Mouse (Mus musculus): ENCODE results near the gene C530008M17Rik. TPM values are rescaled to one million over a fixed set of nuclear protein-coding genes. Genes with fewer than 3 reads are reported as not detected.

C530008M17Rik gene
- polyA plus RNA-seq, 1 experiment from 2014 or later, result 58.5 TPM

- 87% methylated on average over 6 of the region's 6 CpGs for WGBS
- H3K9ac ChIP-seq (ENCODE audit: low read depth, low read length), result no peak overlapping the region
These were observed 32.3 kb downstream of the C530008M17Rik start for GRCm38 (mm10) chr5:76688643-76689042.

GRCm38 (mm10) chr5:76690177-76690593 lies 33.9 kb downstream of the C530008M17Rik start:
- H3K4me2 ChIP-seq (replicated peaks; ENCODE audit: low read depth, low read length), result no peak overlapping the region
- no peak for ATAC-seq (ENCODE audit: low FRiP score)
- H3K27ac ChIP-seq (ENCODE audit: low read depth, low read length), result no peak overlapping the region
- no peaks in the 10 kb centered on the region for H3K36me3 ChIP-seq (ENCODE audit: control insufficient read depth, insufficient read depth, low read length)
- H3K4me3 ChIP-seq (ENCODE audit: low read depth, low read length), result no peak overlapping the region
- 73% methylated on average over 5 of the region's 5 CpGs for WGBS
- no peaks in the 10 kb centered on the region for H3K9me3 ChIP-seq (ENCODE audit: control insufficient read depth, low read length)
- H3K27me3 ChIP-seq (ENCODE audit: control insufficient read depth, insufficient read depth, low read length), result no peaks in the 10 kb centered on the region
- no peaks in the 10 kb centered on the region for H3K4me1 ChIP-seq (replicated peaks; ENCODE audit: control insufficient read depth, insufficient read depth, low read length)
- no peak overlapping the region for H3K9ac ChIP-seq (ENCODE audit: low read depth, low read length)
- DNase-seq (ENCODE audit: low spot score), result no peak

More at GRCm38 (mm10) chr5:76688643-76689042, 32.3 kb downstream of the C530008M17Rik start:
- Histone ChIP-seq H3K27ac (ENCODE audit: low read depth, low read length) (no peak overlapping the region), H3K4me3 (ENCODE audit: low read depth, low read length) (no peak overlapping the region), H3K4me2 (replicated peaks; ENCODE audit: low read depth, low read length) (no peak overlapping the region), H3K4me1 (replicated peaks; ENCODE audit: control insufficient read depth, insufficient read depth, low read length) (no peaks in the 10 kb centered on the region), H3K9me3 (ENCODE audit: control insufficient read depth, low read length) (no peaks in the 10 kb centered on the region), H3K27me3 (ENCODE audit: control insufficient read depth, insufficient read depth, low read length) (no peaks in the 10 kb centered on the region), H3K36me3 (ENCODE audit: control insufficient read depth, insufficient read depth, low read length) (no peaks in the 10 kb centered on the region)
- DNase-seq (ENCODE audit: low spot score), result no peak
- ATAC-seq (ENCODE audit: low FRiP score), result no peak

GRCm38 (mm10) chr5:76691251-76691650 lies 34.9 kb downstream of the C530008M17Rik start:
- DNase-seq (ENCODE audit: low spot score) (no peak), ATAC-seq (ENCODE audit: low FRiP score) (no peak)
- Histone ChIP-seq H3K4me1 (replicated peaks; ENCODE audit: control insufficient read depth, insufficient read depth, low read length) (no peaks in the 10 kb centered on the region), H3K4me3 (ENCODE audit: low read depth, low read length) (no peak overlapping the region), H3K36me3 (ENCODE audit: control insufficient read depth, insufficient read depth, low read length) (no peaks in the 10 kb centered on the region), H3K9ac (ENCODE audit: low read depth, low read length) (no peak overlapping the region), H3K4me2 (replicated peaks; ENCODE audit: low read depth, low read length) (no peak overlapping the region), H3K9me3 (ENCODE audit: control insufficient read depth, low read length) (no peaks in the 10 kb centered on the region), H3K27ac (ENCODE audit: low read depth, low read length) (no peak overlapping the region), H3K27me3 (ENCODE audit: control insufficient read depth, insufficient read depth, low read length) (no peaks in the 10 kb centered on the region)
- whole genome bisulfite sequencing, result 84% methylated on average over 5 of the region's 5 CpGs

- no peaks in the 10 kb centered on the region for H3K4me1 ChIP-seq (replicated peaks; ENCODE audit: control insufficient read depth, insufficient read depth, low read length)
- no peak overlapping the region for H3K9ac ChIP-seq (ENCODE audit: low read depth, low read length)
- no peak overlapping the region for H3K27ac ChIP-seq (ENCODE audit: low read depth, low read length)
- H3K4me3 ChIP-seq (ENCODE audit: low read depth, low read length), result no peak overlapping the region
- H3K9me3 ChIP-seq (ENCODE audit: control insufficient read depth, low read length), result no peaks in the 10 kb centered on the region
- H3K27me3 ChIP-seq (ENCODE audit: control insufficient read depth, insufficient read depth, low read length), result no peaks in the 10 kb centered on the region
- ATAC-seq (ENCODE audit: low FRiP score) (no peak), DNase-seq (ENCODE audit: low spot score) (no peak)
- H3K36me3 ChIP-seq (ENCODE audit: control insufficient read depth, insufficient read depth, low read length), result no peaks in the 10 kb centered on the region
- 82% methylated on average over 12 of the region's 12 CpGs for WGBS
- no peak overlapping the region for H3K4me2 ChIP-seq (replicated peaks; ENCODE audit: low read depth, low read length)
These were observed 35.6 kb downstream of the C530008M17Rik start for GRCm38 (mm10) chr5:76691706-76692424.

GRCm38 (mm10) chr5:76697536-76697935 lies 41.2 kb downstream of the C530008M17Rik start:
- Histone ChIP-seq H3K4me1 (replicated peaks; ENCODE audit: control insufficient read depth, insufficient read depth, low read length) (no peaks in the 10 kb centered on the region), H3K9ac (ENCODE audit: low read depth, low read length) (no peak overlapping the region), H3K36me3 (ENCODE audit: control insufficient read depth, insufficient read depth, low read length) (no peaks in the 10 kb centered on the region), H3K9me3 (ENCODE audit: control insufficient read depth, low read length) (no peaks in the 10 kb centered on the region), H3K27ac (ENCODE audit: low read depth, low read length) (no peak overlapping the region), H3K4me3 (ENCODE audit: low read depth, low read length) (no peak overlapping the region), H3K4me2 (replicated peaks; ENCODE audit: low read depth, low read length) (no peak overlapping the region), H3K27me3 (ENCODE audit: control insufficient read depth, insufficient read depth, low read length) (no peaks in the 10 kb centered on the region)
- ATAC-seq (ENCODE audit: low FRiP score), result no peak
- no peak for DNase-seq (ENCODE audit: low spot score)
- WGBS, result 65% methylated on average over 7 of the region's 7 CpGs

- no peak overlapping the region for H3K4me3 ChIP-seq (ENCODE audit: low read depth, low read length)
- H3K27ac ChIP-seq (ENCODE audit: low read depth, low read length), result no peak overlapping the region
- no peak overlapping the region for H3K9ac ChIP-seq (ENCODE audit: low read depth, low read length)
- no peaks in the 10 kb centered on the region for H3K36me3 ChIP-seq (ENCODE audit: control insufficient read depth, insufficient read depth, low read length)
- no peaks in the 10 kb centered on the region for H3K4me1 ChIP-seq (replicated peaks; ENCODE audit: control insufficient read depth, insufficient read depth, low read length)
- H3K9me3 ChIP-seq (ENCODE audit: control insufficient read depth, low read length), result no peaks in the 10 kb centered on the region
- peak; percentile 34 for DNase-seq (ENCODE audit: low spot score)
- WGBS, result 29% methylated on average over 2 of the region's 2 CpGs
- ATAC-seq (ENCODE audit: low FRiP score), result peak; percentile 50
- no peaks in the 10 kb centered on the region for H3K27me3 ChIP-seq (ENCODE audit: control insufficient read depth, insufficient read depth, low read length)
- no peak overlapping the region for H3K4me2 ChIP-seq (replicated peaks; ENCODE audit: low read depth, low read length)
These were observed 41.9 kb downstream of the C530008M17Rik start for GRCm38 (mm10) chr5:76698187-76698586.

- Histone ChIP-seq H3K27me3 (ENCODE audit: control insufficient read depth, insufficient read depth, low read length) (no peaks in the 10 kb centered on the region), H3K9ac (ENCODE audit: low read depth, low read length) (no peak overlapping the region), H3K4me3 (ENCODE audit: low read depth, low read length) (no peak overlapping the region), H3K9me3 (ENCODE audit: control insufficient read depth, low read length) (no peaks in the 10 kb centered on the region), H3K36me3 (ENCODE audit: control insufficient read depth, insufficient read depth, low read length) (no peaks in the 10 kb centered on the region), H3K4me2 (replicated peaks; ENCODE audit: low read depth, low read length) (no peak overlapping the region), H3K27ac (ENCODE audit: low read depth, low read length) (no peak overlapping the region), H3K4me1 (replicated peaks; ENCODE audit: control insufficient read depth, insufficient read depth, low read length) (no peaks in the 10 kb centered on the region)
- WGBS, result 84% methylated on average over 13 of the region's 13 CpGs
- DNase-seq (ENCODE audit: low spot score), result no peak
- no peak for ATAC-seq (ENCODE audit: low FRiP score)
These were observed 45.0 kb downstream of the C530008M17Rik start for GRCm38 (mm10) chr5:76701127-76701853.

GRCm38 (mm10) chr5:76702104-76702503 lies 45.8 kb downstream of the C530008M17Rik start:
- H3K9me3 ChIP-seq (ENCODE audit: control insufficient read depth, low read length), result no peaks in the 10 kb centered on the region
- H3K9ac ChIP-seq (ENCODE audit: low read depth, low read length), result no peak overlapping the region
- H3K4me1 ChIP-seq (replicated peaks; ENCODE audit: control insufficient read depth, insufficient read depth, low read length), result no peaks in the 10 kb centered on the region
- ATAC-seq (ENCODE audit: low FRiP score) (no peak), DNase-seq (ENCODE audit: low spot score) (no peak)
- no peak overlapping the region for H3K4me3 ChIP-seq (ENCODE audit: low read depth, low read length)
- H3K27me3 ChIP-seq (ENCODE audit: control insufficient read depth, insufficient read depth, low read length), result no peaks in the 10 kb centered on the region
- H3K27ac ChIP-seq (ENCODE audit: low read depth, low read length), result no peak overlapping the region
- WGBS, result 46% methylated on average over 9 of the region's 9 CpGs
- H3K4me2 ChIP-seq (replicated peaks; ENCODE audit: low read depth, low read length), result no peak overlapping the region
- H3K36me3 ChIP-seq (ENCODE audit: control insufficient read depth, insufficient read depth, low read length), result no peaks in the 10 kb centered on the region

GRCm38 (mm10) chr5:76702646-76703045 lies 46.3 kb downstream of the C530008M17Rik start:
- no peak overlapping the region for H3K4me3 ChIP-seq (ENCODE audit: low read depth, low read length)
- WGBS, result 23% methylated on average over 12 of the region's 12 CpGs
- DNase-seq (ENCODE audit: low spot score), result no peak
- no peak overlapping the region for H3K4me2 ChIP-seq (replicated peaks; ENCODE audit: low read depth, low read length)
- no peak for ATAC-seq (ENCODE audit: low FRiP score)
- H3K9ac ChIP-seq (ENCODE audit: low read depth, low read length), result no peak overlapping the region
- H3K4me1 ChIP-seq (replicated peaks; ENCODE audit: control insufficient read depth, insufficient read depth, low read length), result no peaks in the 10 kb centered on the region
- no peaks in the 10 kb centered on the region for H3K9me3 ChIP-seq (ENCODE audit: control insufficient read depth, low read length)
- no peaks in the 10 kb centered on the region for H3K27me3 ChIP-seq (ENCODE audit: control insufficient read depth, insufficient read depth, low read length)
- H3K36me3 ChIP-seq (ENCODE audit: control insufficient read depth, insufficient read depth, low read length), result no peaks in the 10 kb centered on the region
- no peak overlapping the region for H3K27ac ChIP-seq (ENCODE audit: low read depth, low read length)
